ENCODE assay signal across 8 mouse cellular contexts in genomic region chr3:130946576-130947276, GRCm38 (mm10).
DNase-seq lines count a peak whose midpoint lies in the region; ATAC-seq lines count a peak whose summit lies in the region.

No protein-coding gene starts in this region.

- no peaks in the 10 kb centered on the region for H3K27me3 ChIP-seq in kidney, embryonic 15.5 days
- H3K27me3 ChIP-seq in embryonic facial prominence, embryonic 14.5 days (replicated peaks; ENCODE audit: control insufficient read depth, insufficient read depth, low read length): no peaks in the 10 kb centered on the region
- H3K27me3 ChIP-seq in intestine, embryonic 14.5 days (replicated peaks; ENCODE audit: control insufficient read depth, insufficient read depth, low read length): no peaks in the 10 kb centered on the region
- peaks cover 16% of the 10 kb centered on the region for H3K27me3 ChIP-seq in neural tube, embryonic 13.5 days

- H3K36me3 ChIP-seq in kidney, embryonic 15.5 days: no peaks in the 10 kb centered on the region
- no peaks in the 10 kb centered on the region for H3K36me3 ChIP-seq in embryonic facial prominence, embryonic 14.5 days (ENCODE audit: control insufficient read depth, insufficient read depth, low read length)
- H3K36me3 ChIP-seq in intestine, embryonic 14.5 days (ENCODE audit: control insufficient read depth, insufficient read depth, low read length): no peaks in the 10 kb centered on the region
- no peaks in the 10 kb centered on the region for H3K36me3 ChIP-seq in neural tube, embryonic 13.5 days

- H3K4me3 ChIP-seq in kidney, embryonic 15.5 days (replicated peaks): peak overlapping the region; percentile 45
- peak overlapping the region; percentile 34; the same call in 1 of the 2 replicates for H3K4me3 ChIP-seq in embryonic facial prominence, embryonic 14.5 days (ENCODE audit: low read depth, low read length)
- peak overlapping the region; percentile 32; the same call in 1 of the 2 replicates for H3K4me3 ChIP-seq in intestine, embryonic 14.5 days (ENCODE audit: low read depth, low read length)
- peak overlapping the region; percentile 39 for H3K4me3 ChIP-seq in neural tube, embryonic 13.5 days

- H3K9me3 ChIP-seq in kidney, embryonic 15.5 days (replicated peaks): no peaks in the 10 kb centered on the region
- H3K9me3 ChIP-seq in embryonic facial prominence, embryonic 14.5 days (ENCODE audit: control insufficient read depth, low read length): no peaks in the 10 kb centered on the region
- no peaks in the 10 kb centered on the region for H3K9me3 ChIP-seq in intestine, embryonic 14.5 days (ENCODE audit: control insufficient read depth, low read length)
- H3K9me3 ChIP-seq in neural tube, embryonic 13.5 days: no peaks in the 10 kb centered on the region

- peak overlapping the region; percentile 80 for H3K4me2 ChIP-seq in kidney, embryonic 15.5 days
- H3K4me2 ChIP-seq in embryonic facial prominence, embryonic 14.5 days (ENCODE audit: low read depth, low read length): peak overlapping the region; percentile 79
- H3K4me2 ChIP-seq in intestine, embryonic 14.5 days (ENCODE audit: low read length): peak overlapping the region; percentile 62
- H3K4me2 ChIP-seq in neural tube, embryonic 13.5 days: peak overlapping the region; percentile 68

- 76% methylated on average over 14 of the region's 14 CpGs for WGBS in kidney, embryonic 15.5 days
- WGBS in embryonic facial prominence, embryonic 14.5 days: 62% methylated on average over 14 of the region's 14 CpGs
- 79% methylated on average over 14 of the region's 14 CpGs for WGBS in intestine, embryonic 14.5 days
- 67% methylated on average over 14 of the region's 14 CpGs for WGBS in neural tube, embryonic 13.5 days

- ATAC-seq in kidney, embryonic 15.5 days (replicated peaks; ENCODE audit: low FRiP score): peak; percentile 44
- peak; percentile 24; the same call in 1 of the 2 replicates for ATAC-seq in embryonic facial prominence, embryonic 14.5 days (ENCODE audit: low read depth)
- ATAC-seq in intestine, embryonic 14.5 days (replicated peaks; ENCODE audit: low FRiP score, low TSS enrichment, low read depth): no peak
- peak; percentile 55 for ATAC-seq in neural tube, embryonic 13.5 days (ENCODE audit: low read depth)
- ATAC-seq in erythroid progenitor cell, adult 5-6 weeks (replicated peaks; ENCODE audit: low FRiP score, poor library complexity, severe bottlenecking): no peak

- H3K27ac ChIP-seq in kidney, embryonic 15.5 days: peak overlapping the region; percentile 85; the same call in 1 of the 2 replicates
- H3K27ac ChIP-seq in embryonic facial prominence, embryonic 14.5 days (replicated peaks; ENCODE audit: low read depth, low read length): peak overlapping the region; percentile 86
- peak overlapping the region; percentile 69; the same call in 1 of the 2 replicates for H3K27ac ChIP-seq in intestine, embryonic 14.5 days (ENCODE audit: low read depth)
- peak overlapping the region; percentile 86; the same call in 1 of the 2 replicates for H3K27ac ChIP-seq in neural tube, embryonic 13.5 days (replicated peaks)

- peaks cover 17% of the 10 kb centered on the region for H3K4me1 ChIP-seq in kidney, embryonic 15.5 days
- H3K4me1 ChIP-seq in embryonic facial prominence, embryonic 14.5 days (ENCODE audit: control insufficient read depth, insufficient read depth, low read length): peaks cover 18% of the 10 kb centered on the region
- peaks cover 10% of the 10 kb centered on the region; the same call in 1 of the 2 replicates for H3K4me1 ChIP-seq in intestine, embryonic 14.5 days (replicated peaks; ENCODE audit: control insufficient read depth, insufficient read depth, low read length)
- peaks cover 21% of the 10 kb centered on the region for H3K4me1 ChIP-seq in neural tube, embryonic 13.5 days (replicated peaks)

- H3K9ac ChIP-seq in kidney, embryonic 15.5 days: no peak overlapping the region
- peak overlapping the region; percentile 65; the same call in 1 of the 2 replicates for H3K9ac ChIP-seq in embryonic facial prominence, embryonic 14.5 days (ENCODE audit: low read depth, low read length)
- H3K9ac ChIP-seq in intestine, embryonic 14.5 days (ENCODE audit: low read length): no peak overlapping the region
- peak overlapping the region; percentile 70 for H3K9ac ChIP-seq in neural tube, embryonic 13.5 days

- DNase-seq in kidney, postnatal 10 days: no peak
- peak; percentile 46 for DNase-seq in embryonic facial prominence, embryonic 14.5 days (ENCODE audit: low spot score)
- no peak for DNase-seq in intestine, embryonic 14.5 days (ENCODE audit: low spot score)
- no peak for DNase-seq in natural killer cell, adult 2 months (ENCODE audit: low spot score in 2 of 2)
- DNase-seq in adrenal gland, postnatal 36 days: no peak

Comparison
In these comparisons a context has a peak if more than half of its experiments do, and no peak if none do; other contexts are left out.
1. ATAC-seq: peak in kidney, embryonic 15.5 days (single experiment), embryonic facial prominence, embryonic 14.5 days (single experiment) and neural tube, embryonic 13.5 days (single experiment); none in intestine, embryonic 14.5 days (single experiment) and erythroid progenitor cell, adult 5-6 weeks (single experiment).
2. H3K9ac ChIP-seq: peak in embryonic facial prominence, embryonic 14.5 days (single experiment) and neural tube, embryonic 13.5 days (single experiment); none in kidney, embryonic 15.5 days (single experiment) and intestine, embryonic 14.5 days (single experiment).
3. Peak in every context shown above with its lines, with median percentiles within 50 percentile points of each other: H3K27ac ChIP-seq, H3K4me2 ChIP-seq and H3K4me3 ChIP-seq.